Mouse (Mus musculus) cerebellum, adult 11-12 months (tissue): Measurements from ENCODE around the gene Nmb.

ENCODE experiments used
- DNase-seq: peaks from one replicate; pipeline ENCODE4 v3.0.0; 2022

Gene Nmb

DNA sequence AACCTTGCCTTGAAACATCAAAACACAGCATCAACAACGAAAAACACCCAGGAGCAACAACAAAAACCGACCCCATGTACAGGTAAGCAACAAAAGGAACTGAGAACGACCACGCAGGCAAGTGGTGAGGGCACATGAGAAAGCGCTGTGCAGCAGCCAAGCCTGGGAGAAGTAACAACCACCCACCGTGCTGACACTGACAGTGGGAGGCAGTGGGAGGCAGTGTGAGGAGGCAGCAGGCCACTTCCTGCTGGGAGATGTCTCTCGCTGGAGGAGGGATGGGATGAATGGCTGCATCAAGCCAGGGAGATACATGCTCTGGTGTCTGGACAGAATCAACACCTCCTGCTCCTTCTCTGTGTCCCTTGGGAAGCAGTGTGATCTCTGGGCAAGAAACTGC, 7.7 kb downstream of the Nmb start:
- DNase-seq = no peak

DNA sequence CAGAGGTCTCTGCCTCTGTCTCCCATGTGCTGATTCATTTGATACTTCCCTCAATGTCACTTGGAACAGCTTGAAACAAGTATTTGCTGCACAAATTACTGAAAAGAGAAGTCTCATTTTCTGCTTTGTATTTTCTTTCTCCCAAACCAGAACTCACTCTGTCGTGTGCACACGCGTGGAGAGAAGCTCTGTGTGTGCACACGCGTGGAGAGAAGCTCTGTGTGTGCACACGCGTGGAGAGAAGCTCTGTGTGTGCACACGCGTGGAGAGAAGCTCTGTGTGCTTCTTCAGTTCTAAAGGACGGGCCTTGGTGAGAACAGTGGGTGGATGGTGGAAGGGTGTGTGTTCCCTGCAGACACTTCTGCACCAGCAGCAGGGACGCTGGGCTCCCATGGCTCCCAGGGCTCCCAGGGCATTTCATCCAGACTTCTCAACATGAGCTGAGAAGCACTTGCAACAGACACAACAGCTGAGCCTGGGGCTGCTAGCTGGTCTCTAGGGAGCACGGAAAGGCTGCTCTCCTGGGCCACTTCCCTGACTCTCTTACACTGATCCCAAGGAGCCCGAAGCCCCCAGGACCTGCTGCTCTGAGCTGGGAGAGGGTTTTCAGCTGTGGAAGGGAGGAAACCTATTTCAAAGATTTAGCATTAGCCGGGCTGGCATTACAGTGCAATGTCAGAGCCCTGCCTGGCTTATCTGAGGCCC, 9.9 kb downstream of the Nmb start:
- no peak for DNase-seq

GRCm38 (mm10) chr7:80894196-80894595, 10.7 kb downstream of the Nmb start:
- peak; percentile 69 for DNase-seq

DNA sequence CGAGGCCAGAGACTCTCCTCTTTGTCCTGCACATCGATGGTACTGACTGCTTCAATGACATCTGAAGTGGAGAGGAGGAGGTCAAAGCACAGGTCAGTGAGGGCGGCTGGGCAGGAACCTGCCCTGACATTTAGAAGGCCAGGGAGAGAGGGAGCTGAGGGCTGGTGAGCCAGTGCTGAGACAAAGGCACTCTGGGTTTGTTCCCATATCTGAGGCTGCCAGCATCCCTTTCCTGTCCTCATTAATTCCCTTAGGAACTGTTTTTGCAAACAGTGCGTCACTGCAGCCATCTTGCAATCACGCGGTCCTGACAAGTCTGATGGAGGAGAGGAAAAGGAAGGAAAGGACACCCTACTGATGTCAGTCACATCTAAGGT, 11.1 kb downstream of the Nmb start:
- DNase-seq = peak; percentile 57

DNA sequence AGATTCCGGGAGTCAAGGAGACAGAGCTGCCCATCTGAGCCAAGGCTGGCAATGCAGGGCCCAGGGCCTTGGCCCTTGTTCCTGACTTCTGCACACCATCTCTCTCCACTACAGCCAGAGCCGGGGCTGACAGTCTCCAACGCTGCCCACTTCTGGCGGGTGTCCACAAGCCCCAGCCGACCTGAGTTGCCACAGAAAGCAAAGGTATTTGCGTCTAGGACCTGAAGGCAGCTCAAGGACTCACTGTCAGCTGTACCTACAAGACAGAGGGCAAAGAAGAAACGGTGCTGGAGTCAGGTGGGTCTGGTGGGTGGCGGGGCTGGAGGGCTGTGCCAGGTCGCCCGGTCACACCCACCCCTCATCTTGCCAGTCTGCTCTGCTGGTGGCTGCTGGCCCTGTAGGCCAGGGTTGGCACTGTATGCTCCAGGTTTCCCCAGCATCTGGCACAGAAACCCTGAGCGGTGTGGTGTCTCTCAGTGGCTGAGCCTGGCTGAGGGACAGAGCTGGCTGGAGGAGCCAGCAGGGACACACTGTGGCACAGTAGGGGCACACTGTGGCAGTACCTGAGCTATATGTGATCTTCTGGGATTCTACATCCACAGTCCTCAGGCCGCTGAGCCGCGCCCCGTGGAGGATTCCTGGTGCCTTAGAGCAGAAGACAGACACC, 11.7 kb downstream of the Nmb start:
- peak; percentile 73 for DNase-seq

- no peak for DNase-seq
Measured at GRCm38 (mm10) chr7:80889841-80890241, 15.0 kb downstream of the Nmb start.

- no peak for DNase-seq
Measured at GRCm38 (mm10) chr7:80889021-80889511, 15.8 kb downstream of the Nmb start.

- DNase-seq = no peak
Measured at GRCm38 (mm10) chr7:80888595-80888994, 16.3 kb downstream of the Nmb start.

- DNase-seq = no peak
Measured at GRCm38 (mm10) chr7:80885666-80886065, 19.2 kb downstream of the Nmb start.

- peak; percentile 75 for DNase-seq
Measured at GRCm38 (mm10) chr7:80882830-80883505, 21.9 kb downstream of the Nmb start.

GRCm38 (mm10) chr7:80875727-80876126, 29.1 kb downstream of the Nmb start:
- no peak for DNase-seq

GRCm38 (mm10) chr7:80873631-80874030, 31.2 kb downstream of the Nmb start:
- no peak for DNase-seq

DNA sequence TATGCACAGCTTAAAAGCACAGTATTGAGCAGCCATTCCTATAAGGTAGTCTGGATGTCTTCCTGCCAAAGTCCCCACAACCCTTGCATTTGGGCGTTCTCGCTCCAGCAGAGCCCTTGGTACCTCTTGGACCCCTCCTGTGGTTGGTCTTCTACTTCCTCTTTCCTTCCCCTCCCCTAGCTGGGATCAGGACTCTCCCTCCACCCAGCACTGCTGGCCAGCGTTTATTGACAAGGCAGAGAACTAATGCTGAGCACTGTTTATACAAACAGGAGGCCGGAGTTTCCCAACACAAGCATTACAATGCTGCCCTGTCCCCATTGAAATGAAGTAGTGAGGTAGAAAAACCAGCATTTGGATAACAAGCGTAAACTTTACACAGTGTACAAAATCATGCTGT, 31.8 kb downstream of the Nmb start:
- no peak for DNase-seq

- no peak for DNase-seq
Measured at GRCm38 (mm10) chr7:80868686-80869085, 36.2 kb downstream of the Nmb start.

DNA sequence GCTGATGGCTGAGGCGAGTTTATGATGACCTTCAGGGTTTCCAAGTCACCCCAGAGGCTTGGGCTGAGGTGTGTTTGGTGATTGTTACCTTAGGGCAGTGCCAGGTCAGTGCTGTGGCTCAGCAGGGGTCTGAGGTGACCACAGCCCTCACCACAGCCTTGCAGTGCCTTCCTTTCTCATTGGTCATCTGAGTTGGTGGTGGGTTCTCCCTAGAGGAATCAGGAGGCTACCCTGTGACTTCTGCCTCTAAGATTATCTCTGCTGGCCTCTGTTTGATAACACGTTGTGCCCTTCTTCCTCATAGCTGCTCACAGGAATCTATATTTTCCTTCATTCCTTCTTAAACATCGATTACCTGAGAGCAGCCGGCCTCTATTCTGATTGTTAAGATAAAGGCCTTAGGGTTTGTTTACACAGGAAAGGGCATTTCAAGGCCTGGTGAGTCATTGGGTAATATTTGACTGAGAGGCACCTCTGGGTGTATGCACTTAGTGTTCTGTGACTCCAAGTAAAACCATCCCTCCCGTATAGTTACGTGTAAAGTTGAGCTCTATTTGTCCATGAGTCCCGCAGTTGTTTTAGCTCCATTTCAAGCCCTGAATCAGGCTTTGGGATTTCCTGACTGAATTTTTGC, 38.2 kb downstream of the Nmb start:
- DNase-seq = no peak

GRCm38 (mm10) chr7:80865521-80865920, 39.4 kb downstream of the Nmb start:
- no peak for DNase-seq

GRCm38 (mm10) chr7:80864831-80865230, 40.0 kb downstream of the Nmb start:
- no peak for DNase-seq

- DNase-seq = no peak
Measured at GRCm38 (mm10) chr7:80864151-80864550, 40.7 kb downstream of the Nmb start.

GRCm38 (mm10) chr7:80863520-80863919, 41.4 kb downstream of the Nmb start:
- no peak for DNase-seq

DNA sequence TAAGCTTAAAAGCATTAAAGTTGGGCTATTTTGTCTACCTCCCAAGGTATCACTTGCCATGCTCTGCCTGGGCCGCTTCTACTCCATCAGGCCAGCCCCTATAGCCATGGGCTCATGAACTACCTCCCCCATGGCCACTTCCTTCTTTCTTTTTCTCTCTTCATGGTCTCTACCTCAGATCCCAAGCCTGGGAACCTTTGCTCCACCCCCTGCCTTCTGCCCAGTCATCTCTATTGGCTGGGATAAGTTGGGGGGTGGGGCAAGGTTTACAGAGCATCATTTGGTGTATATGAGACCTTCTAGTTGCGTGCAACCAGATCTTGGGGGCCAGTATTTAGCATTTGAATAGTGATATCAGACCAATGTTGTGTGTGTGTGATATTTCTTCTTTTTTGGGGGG, 42.4 kb downstream of the Nmb start:
- DNase-seq = no peak

DNA sequence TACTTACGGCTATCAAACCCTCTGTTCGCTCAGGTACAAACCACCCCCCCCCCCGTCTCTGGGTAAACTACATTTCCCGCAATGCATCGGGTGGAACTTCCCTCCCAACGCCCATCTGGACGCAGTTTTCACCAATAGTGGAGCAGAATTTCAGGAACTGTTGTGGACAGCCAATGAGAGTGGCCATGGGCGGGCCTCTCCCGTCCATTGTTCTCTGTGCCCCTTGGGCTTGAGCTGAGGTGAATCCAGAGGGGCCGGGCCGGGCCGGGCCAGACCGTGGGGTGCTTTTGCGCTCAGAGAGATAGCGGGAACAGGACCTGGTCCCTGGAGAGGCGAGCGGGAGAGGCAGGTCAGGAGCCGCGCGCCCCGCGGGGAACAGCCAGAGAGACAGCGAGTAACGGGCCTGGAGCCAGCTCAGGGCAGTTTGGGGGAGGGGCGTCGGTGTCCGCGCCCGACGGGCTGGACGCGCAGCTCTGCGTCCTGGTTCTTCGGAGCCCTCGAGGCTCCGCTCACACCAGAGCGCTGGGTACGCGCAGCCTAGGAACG, 44.1 kb downstream of the Nmb start, which contains the start of gene Zscan2:
TSS of gene Zscan2 (plus strand) at position 192 of the 546 bp plus-strand sequence.
- peak; percentile 92 for DNase-seq

GRCm38 (mm10) chr7:80860227-80860626, 44.6 kb downstream of the Nmb start:
- DNase-seq = peak; percentile 67

GRCm38 (mm10) chr7:80857181-80857580, 47.7 kb downstream of the Nmb start:
- DNase-seq = peak; percentile 69
